Mouse (Mus musculus) spleen, postnatal 0 days (tissue): Measurements from ENCODE around the gene Fcmr. TPM values are rescaled to one million over a fixed set of nuclear protein-coding genes. Genes with fewer than 3 reads are reported as not detected.

Experiments used
- polyA plus RNA-seq: library from polyadenylated mRNA; unstranded; fragments of >200 nt; fragmentation: Nextera tagmentation; extraction: Ambion mirVana; gene quantifications from 2 replicates; pipeline ENCODE4 v1.2.1, GENCODE M21; 2015

Fcmr gene
- polyA plus RNA-seq: 3.4 and 3.6 TPM in 2 replicates

DNA sequence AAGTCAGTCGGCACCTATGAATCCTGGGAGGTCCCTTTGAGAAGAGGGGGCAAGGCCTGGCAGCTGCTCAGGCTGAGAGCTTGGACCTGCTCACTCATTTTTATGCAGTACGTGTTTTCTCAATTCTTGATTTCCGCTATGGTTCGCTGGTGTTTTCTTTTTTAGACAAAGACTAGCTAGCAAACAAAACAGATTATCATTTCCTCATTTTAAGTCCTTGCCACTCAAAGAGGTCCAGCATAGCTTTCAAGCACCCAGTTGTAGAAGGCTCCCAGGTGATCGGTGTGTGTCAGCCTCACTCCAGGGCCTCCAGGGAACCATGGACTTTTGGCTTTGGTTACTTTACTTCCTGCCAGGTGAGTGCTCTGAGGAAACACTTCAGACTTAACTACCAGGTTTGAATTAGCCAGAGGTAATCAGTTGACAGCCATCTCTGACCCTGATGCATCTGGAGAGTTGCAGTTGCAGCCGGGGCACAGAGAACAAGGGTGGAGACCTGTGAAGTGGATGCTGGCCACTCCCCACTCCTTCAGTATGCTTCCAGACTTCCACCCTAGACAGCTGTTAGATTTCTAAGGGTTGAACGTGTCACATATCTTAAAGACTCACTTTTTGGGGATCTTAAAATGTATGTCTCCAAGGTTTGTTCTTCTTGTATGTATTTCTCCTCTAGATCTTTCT is at the start of gene Fcmr:
Gene Fcmr, plus strand, starts transcription at position 129 of the 681 bp plus-strand sequence.

DNA sequence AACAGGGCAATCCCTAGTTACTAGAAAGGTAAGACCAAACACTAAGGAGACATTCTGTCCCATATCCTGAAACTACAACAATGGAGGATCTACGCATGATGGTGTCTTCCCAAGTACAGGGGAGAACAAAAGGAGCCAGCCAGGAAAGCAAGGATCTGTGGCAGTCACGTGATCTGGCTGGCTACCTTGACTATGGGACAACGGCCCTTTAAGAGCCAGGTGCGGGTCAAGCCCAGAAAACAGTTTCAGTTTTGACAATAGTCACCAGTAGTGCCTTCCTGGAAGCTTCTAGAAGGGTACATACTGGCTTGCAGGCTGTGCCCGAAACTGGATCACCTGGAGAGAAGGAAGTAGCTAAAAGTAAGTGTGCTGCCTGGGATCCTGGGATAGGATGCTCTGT is 39.0 kb upstream of the Fcmr start, which contains the start of gene Pigr:
Gene Pigr, plus strand, starts transcription at position 237 of the 400 bp plus-strand sequence.

DNA sequence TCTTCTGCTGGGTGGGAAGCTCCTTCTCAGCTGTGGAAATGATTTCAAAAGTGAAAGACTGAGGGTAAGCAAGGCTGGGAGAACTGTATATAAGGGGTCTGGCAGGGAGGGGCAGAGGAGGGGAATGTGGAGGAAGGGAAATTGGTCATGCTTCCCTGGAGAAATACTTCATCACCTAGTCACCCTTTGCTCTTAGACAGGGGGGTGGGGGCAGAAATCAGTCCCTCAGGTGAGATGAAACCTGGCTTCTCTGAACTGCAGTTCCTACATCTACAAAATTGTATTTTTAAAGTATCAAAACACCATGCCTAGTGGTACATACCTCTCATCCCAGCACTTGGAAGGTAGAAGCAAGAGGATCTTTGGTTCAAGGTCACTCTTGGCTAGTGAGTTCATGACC is 21.9 kb downstream of the Fcmr start, which contains the start of gene Il24:
Gene Il24, minus strand, starts transcription at position 101 of the 400 bp plus-strand sequence.

DNA sequence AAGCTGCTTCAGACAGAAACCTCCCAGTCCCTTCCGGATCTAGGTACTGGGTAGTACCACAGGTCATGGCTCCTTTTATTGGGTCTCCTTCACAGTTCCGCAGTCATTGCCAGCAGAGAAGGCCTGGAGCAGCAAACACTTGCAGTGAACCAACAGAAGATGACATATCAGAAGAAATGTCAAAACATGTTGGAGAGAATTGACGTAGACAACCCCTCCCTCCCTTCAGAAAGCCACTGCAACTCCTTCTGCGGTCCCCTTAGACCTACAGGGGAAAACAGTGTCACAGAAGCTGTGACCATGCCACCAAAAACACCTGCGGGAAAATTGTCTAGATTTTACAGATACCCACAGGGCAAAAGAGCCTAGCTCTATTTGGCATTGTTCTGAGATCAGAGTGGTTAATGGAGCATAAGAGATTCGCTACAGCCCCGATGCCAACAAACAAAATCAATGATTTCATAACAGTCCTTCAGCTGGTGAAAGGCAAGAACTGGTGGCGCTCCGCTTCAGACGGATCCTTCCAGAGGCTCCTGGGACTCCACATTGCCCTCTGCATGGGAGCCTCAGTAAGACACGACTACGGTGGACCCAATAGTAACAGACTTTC is 46.0 kb downstream of the Fcmr start, which contains the start of gene Il20:
Gene Il20, minus strand, starts transcription at position 51 of the 610 bp plus-strand sequence.

Other genes with a start within 250 kb of the Fcmr start
- gene Zp3r, start 236.0 kb upstream of the Fcmr start, polyA plus RNA-seq: not detected in 2 replicates
- 0.08 and 0.23 TPM in 2 replicates for gene C4bp, start 204.0 kb upstream of the Fcmr start, polyA plus RNA-seq
- gene Gm29427, start 149.9 kb upstream of the Fcmr start, polyA plus RNA-seq: not detected in 2 replicates
- 29.8 and 33.8 TPM in 2 replicates for gene Yod1, start 148.3 kb upstream of the Fcmr start, polyA plus RNA-seq
- gene Pfkfb2, start 136.4 kb upstream of the Fcmr start, polyA plus RNA-seq: 4.0 and 4.6 TPM in 2 replicates
- 2.8 and 3.0 TPM in 2 replicates for gene AA986860, start 133.7 kb upstream of the Fcmr start, polyA plus RNA-seq
- gene Fcamr, start 64.8 kb upstream of the Fcmr start, polyA plus RNA-seq: not detected in 2 replicates
- gene Pigr, start 39.0 kb upstream of the Fcmr start, polyA plus RNA-seq: 0.04 TPM in 1 of 2 replicates, not detected in the other
- not detected in 2 replicates for gene Il24, start 21.8 kb downstream of the Fcmr start, polyA plus RNA-seq
- not detected in 2 replicates for gene Il20, start 45.8 kb downstream of the Fcmr start, polyA plus RNA-seq
- gene Il19, start 74.4 kb downstream of the Fcmr start, polyA plus RNA-seq: not detected in 2 replicates
- not detected in 2 replicates for gene Il10, start 154.2 kb downstream of the Fcmr start, polyA plus RNA-seq
- 22.0 and 29.0 TPM in 2 replicates for gene Mapkapk2, start 232.2 kb downstream of the Fcmr start, polyA plus RNA-seq